Mouse (Mus musculus) urinary bladder, postnatal 4 days (tissue): ENCODE data around the gene Wbp4.

ENCODE experiments used
- DNase-seq, 2 experiments: peaks; one replicate each; pipeline ENCODE4 v3.0.0; 2021 to 2022; ENCODE audit warnings: low spot score in 2 of 2

The Wbp4 gene

GRCm38 (mm10) chr14:79507846-79508245 lies 26.5 kb upstream of the Wbp4 start:
- no peak for DNase-seq

GRCm38 (mm10) chr14:79506207-79506606 lies 24.9 kb upstream of the Wbp4 start:
- DNase-seq: no peak

GRCm38 (mm10) chr14:79504246-79505006 lies 23.1 kb upstream of the Wbp4 start:
- DNase-seq: no peak

- no peak for DNase-seq
These were observed 22.2 kb upstream of the Wbp4 start for GRCm38 (mm10) chr14:79503371-79504075.

- DNase-seq: no peak
These were observed 19.4 kb upstream of the Wbp4 start for GRCm38 (mm10) chr14:79500756-79501155.

GRCm38 (mm10) chr14:79499326-79499725 lies 18.0 kb upstream of the Wbp4 start:
- DNase-seq: no peak

- DNase-seq: no peak
These were observed 13.0 kb upstream of the Wbp4 start for GRCm38 (mm10) chr14:79494349-79494748.

- no peak for DNase-seq
These were observed 8.9 kb upstream of the Wbp4 start for GRCm38 (mm10) chr14:79490246-79490645.

- DNase-seq: no peak
These were observed 7.8 kb upstream of the Wbp4 start for GRCm38 (mm10) chr14:79489150-79489549.

GRCm38 (mm10) chr14:79488531-79488930 lies 7.2 kb upstream of the Wbp4 start:
- DNase-seq: no peak

- no peak for DNase-seq
These were observed 5.8 kb upstream of the Wbp4 start for GRCm38 (mm10) chr14:79486993-79487731.

GRCm38 (mm10) chr14:79486617-79486992 lies 5.3 kb upstream of the Wbp4 start:
- DNase-seq: no peak

- no peak for DNase-seq
These were observed 2.3 kb upstream of the Wbp4 start for GRCm38 (mm10) chr14:79483611-79484120.

GRCm38 (mm10) chr14:79482747-79483355 lies 1.5 kb upstream of the Wbp4 start:
- DNase-seq: no peak

- no peak for DNase-seq
These were observed 936 bp upstream of the Wbp4 start for GRCm38 (mm10) chr14:79482251-79482661.

- DNase-seq: peak; percentile 96 to 97
These were observed 539 bp downstream of the Wbp4 start, which contains the start of gene Elf1 for GRCm38 (mm10) chr14:79480624-79481338. Gene Elf1, plus strand, starts transcription at chr14:79481194.

GRCm38 (mm10) chr14:79473384-79473783 lies 7.9 kb downstream of the Wbp4 start:
- DNase-seq: no peak

GRCm38 (mm10) chr14:79467621-79468020 lies 13.7 kb downstream of the Wbp4 start:
- DNase-seq: no peak

GRCm38 (mm10) chr14:79465623-79466022 lies 15.7 kb downstream of the Wbp4 start:
- DNase-seq: no peak

GRCm38 (mm10) chr14:79460988-79461387 lies 20.3 kb downstream of the Wbp4 start:
- no peak for DNase-seq

GRCm38 (mm10) chr14:79460401-79460800 lies 20.9 kb downstream of the Wbp4 start:
- DNase-seq: no peak
